Mouse (Mus musculus): ENCODE results near the gene Dtnb. TPM values are rescaled to one million over a fixed set of nuclear protein-coding genes. Genes with fewer than 3 reads are reported as not detected.

Gene Dtnb
- polyA plus RNA-seq, 1 experiment from 2014 or later = 41.6 TPM

GRCm38 (mm10) chr12:3824906-3825713 lies 252.9 kb downstream of the Dtnb start:
- no peak overlapping the region for H3K4me2 ChIP-seq
- H3K4me1 ChIP-seq = peaks cover 24% of the 10 kb centered on the region
- H3K9me3 ChIP-seq = no peaks in the 10 kb centered on the region
- H3K36me3 ChIP-seq (replicated peaks) = no peaks in the 10 kb centered on the region
- no peak overlapping the region for H3K27ac ChIP-seq
- no peak overlapping the region for H3K4me3 ChIP-seq (replicated peaks)
- 82% methylated on average over 5 of the region's 5 CpGs for WGBS
- no peak for ATAC-seq (ENCODE audit: low FRiP score)
- H3K27me3 ChIP-seq = no peaks in the 10 kb centered on the region
- no peak overlapping the region for H3K9ac ChIP-seq

DNA sequence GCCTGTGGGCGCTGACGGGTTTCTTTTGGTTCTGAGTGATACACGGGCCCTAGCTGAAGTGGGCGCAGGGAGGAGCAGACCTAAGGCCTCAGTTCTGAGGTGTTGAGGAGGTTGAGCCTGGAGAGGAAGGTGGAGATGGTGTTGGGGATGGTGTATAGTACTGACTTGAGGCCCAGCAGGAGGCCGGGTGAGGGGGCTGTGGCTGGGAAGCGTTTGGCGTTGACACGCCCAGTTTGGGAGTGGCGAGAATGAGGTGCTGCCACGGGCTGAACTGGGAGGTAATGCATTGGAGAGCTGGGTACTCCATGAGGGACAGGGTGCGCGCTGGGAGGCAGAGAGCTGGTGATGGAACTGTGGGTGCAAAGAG lies 253.5 kb downstream of the Dtnb start:
- Histone ChIP-seq H3K4me2 (no peak overlapping the region), H3K9ac (no peak overlapping the region), H3K9me3 (no peaks in the 10 kb centered on the region), H3K36me3 (replicated peaks) (no peaks in the 10 kb centered on the region), H3K27ac (no peak overlapping the region), H3K4me3 (replicated peaks) (no peak overlapping the region), H3K4me1 (peaks cover 22% of the 10 kb centered on the region), H3K27me3 (no peaks in the 10 kb centered on the region)
- WGBS = 53% methylated on average over 12 of the region's 12 CpGs
- no peak for ATAC-seq (ENCODE audit: low FRiP score)

DNA sequence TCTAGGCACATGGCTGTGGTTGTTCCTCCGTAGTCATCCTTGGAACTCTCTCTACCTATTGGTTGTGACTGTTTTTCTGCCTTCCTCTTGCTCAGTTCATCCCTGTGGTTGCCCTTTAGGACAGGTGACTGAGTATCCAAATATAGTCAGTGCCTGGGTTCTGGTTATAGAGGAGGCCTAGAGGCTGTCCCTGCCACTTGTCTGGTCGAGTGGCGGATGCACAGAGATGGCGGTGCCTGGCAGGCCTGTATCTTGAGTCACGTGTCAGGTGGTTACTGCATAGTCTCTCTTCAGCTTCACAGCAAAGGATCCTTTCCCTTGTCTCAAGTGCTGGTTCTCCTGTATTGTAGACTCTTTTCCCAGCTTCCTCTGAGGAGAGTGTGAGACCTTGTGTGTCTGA lies 255.6 kb downstream of the Dtnb start:
- Histone ChIP-seq H3K9ac (no peak overlapping the region), H3K4me2 (no peak overlapping the region), H3K27ac (no peak overlapping the region), H3K9me3 (no peaks in the 10 kb centered on the region), H3K4me3 (replicated peaks) (no peak overlapping the region), H3K4me1 (peaks cover 22% of the 10 kb centered on the region), H3K36me3 (replicated peaks) (no peaks in the 10 kb centered on the region), H3K27me3 (no peaks in the 10 kb centered on the region)
- no peak for ATAC-seq (ENCODE audit: low FRiP score)
- 90% methylated on average over 5 of the region's 5 CpGs for WGBS

Small RNA genes lying within 50 kb of the gene (microRNA-seq; reads per million reads assigned to microRNA genes)
- not detected for gene Gm26050

Other genes starting within 250 kb of the Dtnb start
- gene Kif3c, start 207.2 kb upstream of the Dtnb start, polyA plus RNA-seq (2016; fragmentation: Nextera tagmentation; extraction: Ambion mirVana) = 54.0 and 63.5 TPM in 2 replicates
- gene Asxl2, start 145.5 kb upstream of the Dtnb start, polyA plus RNA-seq (2016; fragmentation: Nextera tagmentation; extraction: Ambion mirVana) = 19.6 and 20.7 TPM in 2 replicates
- gene Dnmt3a, start 233.6 kb downstream of the Dtnb start, polyA plus RNA-seq (2016; fragmentation: Nextera tagmentation; extraction: Ambion mirVana) = 139 and 146 TPM in 2 replicates

Measured in forebrain, embryonic 12.5 days (tissue).